Mouse (Mus musculus) neutrophil, adult 59 days (primary cell): ENCODE data around the gene Gm4763. TPM values are rescaled to one million over a fixed set of nuclear protein-coding genes. Genes with fewer than 3 reads are reported as not detected.

Experiments used
- total RNA-seq, 2 experiments: library from RNA; stranded (reverse); gene quantifications; 1 replicate in 1 of 2; 2 replicates in 1 of 2; pipeline ENCODE4 v1.2.4; 2023

Gm4763 gene
- 1 to 10 TPM; 8.0 to 9.5 TPM for total RNA-seq

GRCm38 (mm10) chr7:24726808-24727207 lies at the start of gene Gm4763:
Gene Gm4763 (minus strand): TSS chr7:24726908.

GRCm38 (mm10) chr7:24760211-24760610 lies 33.5 kb upstream of the Gm4763 start, which contains the start of gene Cd177:
Gene Cd177 (minus strand): TSS chr7:24760311.

GRCm38 (mm10) chr7:24708832-24709292 lies 17.8 kb downstream of the Gm4763 start, which contains the start of gene BC049730:
Gene BC049730 (plus strand): TSS chr7:24709242.

GRCm38 (mm10) chr7:24676575-24676974 lies 50.1 kb downstream of the Gm4763 start, which contains the start of gene Tex101:
Gene Tex101 (minus strand): TSS chr7:24676675.

Other genes with a start within 250 kb of the Gm4763 start
- gene Cadm4, start 244.9 kb downstream of the Gm4763 start, total RNA-seq: not detected
- 1 to 10 TPM in 1 of 2 experiments, under 1 TPM in 1; 0.31 to 1.2 TPM for gene Zfp428, start 219.9 kb downstream of the Gm4763 start, total RNA-seq
- gene AC161166.1, start 214.5 kb downstream of the Gm4763 start, total RNA-seq: not detected
- 1 to 10 TPM; 6.0 to 6.2 TPM for gene Irgq, start 196.2 kb downstream of the Gm4763 start, total RNA-seq
- gene Pinlyp, start 180.8 kb downstream of the Gm4763 start, total RNA-seq: not detected
- 10 to 100 TPM; 27.4 to 33.8 TPM for gene Xrcc1, start 180.6 kb downstream of the Gm4763 start, total RNA-seq
- 10 to 100 TPM; 71.6 to 77.0 TPM for gene Ethe1, start 139.4 kb downstream of the Gm4763 start, total RNA-seq
- under 1 TPM in 1 of 2 experiments, not detected in 1; 0.13 TPM for gene Zfp575, start 139.3 kb downstream of the Gm4763 start, total RNA-seq
- 1 to 10 TPM; 5.7 to 5.8 TPM for gene Phldb3, start 116.1 kb downstream of the Gm4763 start, total RNA-seq
- not detected for gene Lypd3, start 90.4 kb downstream of the Gm4763 start, total RNA-seq
- not detected for gene Tex101, start 50.2 kb downstream of the Gm4763 start, total RNA-seq
- 1 to 10 TPM in 1 of 2 experiments, under 1 TPM in 1; 0.97 to 2.1 TPM for gene BC049730, start 17.7 kb downstream of the Gm4763 start, total RNA-seq
- 1,000 to 10,000 TPM; 1,138 to 1,339 TPM for gene Cd177, start 33.4 kb upstream of the Gm4763 start, total RNA-seq
- gene Ceacam10, start 50.3 kb upstream of the Gm4763 start, total RNA-seq: 10 to 100 TPM; 74.1 to 80.0 TPM
- 1 to 10 TPM; 1.0 to 1.9 TPM for gene Gm9844, start 135.3 kb upstream of the Gm4763 start, total RNA-seq
- not detected for gene Lypd4, start 143.0 kb upstream of the Gm4763 start, total RNA-seq
- gene Dmrtc2, start 143.1 kb upstream of the Gm4763 start, total RNA-seq: not detected
- 100 to 1,000 TPM; 709 to 835 TPM for gene Rps19, start 157.5 kb upstream of the Gm4763 start, total RNA-seq
- gene Cd79a, start 170.5 kb upstream of the Gm4763 start, total RNA-seq: 10 to 100 TPM in 1 of 2 experiments, 1 to 10 TPM in 1; 6.0 to 16.1 TPM
- gene Arhgef1, start 176.0 kb upstream of the Gm4763 start, total RNA-seq: 100 to 1,000 TPM; 599 to 603 TPM
- not detected for gene Gm4881, start 217.6 kb upstream of the Gm4763 start, total RNA-seq
- 100 to 1,000 TPM; 126 to 160 TPM for gene Rabac1, start 245.8 kb upstream of the Gm4763 start, total RNA-seq